Mouse (Mus musculus) effector memory CD4-positive, alpha-beta T cell, adult 7 months (primary cell): ENCODE measurements around the gene Cox5a. TPM values are rescaled to one million over a fixed set of nuclear protein-coding genes. Genes with fewer than 3 reads are reported as not detected.

ENCODE experiments used
- polyA plus RNA-seq: library from polyadenylated mRNA; unstranded; fragments of 100-300 nt; shearing (Covaris generic); gene quantifications from one replicate; pipeline ENCODE4 v1.2.1, GENCODE M21; 2017

The Cox5a gene
- polyA plus RNA-seq = 261 TPM

DNA sequence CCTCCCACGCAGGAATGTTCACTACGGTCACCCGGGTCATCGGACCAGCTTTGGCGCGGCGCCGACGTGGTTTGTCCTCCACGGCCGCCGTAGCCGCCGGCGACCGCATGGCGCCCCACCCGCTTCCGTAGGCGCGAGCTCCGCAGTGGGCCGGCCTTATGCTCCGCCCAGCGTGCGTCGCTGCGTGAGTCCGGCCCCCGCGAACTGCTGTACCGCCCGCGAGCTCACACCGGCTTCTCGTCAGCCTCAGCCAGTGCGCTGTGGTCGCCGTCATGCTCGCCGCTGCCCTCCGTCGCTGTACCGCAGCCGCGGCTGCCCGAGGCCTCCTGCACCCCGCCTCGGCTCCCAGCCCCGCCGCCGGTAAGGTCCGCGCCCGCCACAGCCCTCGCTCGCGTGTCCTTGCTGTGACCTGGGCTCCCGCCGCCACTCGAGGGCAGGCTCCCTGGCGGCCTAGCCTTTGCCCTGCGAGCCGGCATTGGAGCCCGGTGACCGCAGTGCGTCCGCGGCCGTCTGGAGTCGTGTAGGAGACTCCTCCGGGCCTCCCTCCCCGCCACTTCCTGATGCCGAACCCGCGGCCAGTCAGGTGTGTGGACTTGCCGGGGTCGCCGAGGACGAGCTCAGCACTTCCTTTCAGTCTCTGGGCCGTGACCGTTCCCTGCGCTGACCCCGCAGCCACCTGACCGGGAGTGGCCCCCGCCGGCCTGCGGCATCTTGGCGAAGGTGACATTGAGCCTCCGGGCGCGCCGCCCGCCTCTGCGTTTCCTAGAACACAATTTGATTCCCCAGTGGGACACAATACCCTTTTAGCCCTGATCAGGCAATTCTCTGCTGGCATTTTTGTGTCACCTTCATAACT is at the start of gene Cox5a:
Gene Cox5a, plus strand, starts transcription at position 219 of the 856 bp plus-strand sequence.

DNA sequence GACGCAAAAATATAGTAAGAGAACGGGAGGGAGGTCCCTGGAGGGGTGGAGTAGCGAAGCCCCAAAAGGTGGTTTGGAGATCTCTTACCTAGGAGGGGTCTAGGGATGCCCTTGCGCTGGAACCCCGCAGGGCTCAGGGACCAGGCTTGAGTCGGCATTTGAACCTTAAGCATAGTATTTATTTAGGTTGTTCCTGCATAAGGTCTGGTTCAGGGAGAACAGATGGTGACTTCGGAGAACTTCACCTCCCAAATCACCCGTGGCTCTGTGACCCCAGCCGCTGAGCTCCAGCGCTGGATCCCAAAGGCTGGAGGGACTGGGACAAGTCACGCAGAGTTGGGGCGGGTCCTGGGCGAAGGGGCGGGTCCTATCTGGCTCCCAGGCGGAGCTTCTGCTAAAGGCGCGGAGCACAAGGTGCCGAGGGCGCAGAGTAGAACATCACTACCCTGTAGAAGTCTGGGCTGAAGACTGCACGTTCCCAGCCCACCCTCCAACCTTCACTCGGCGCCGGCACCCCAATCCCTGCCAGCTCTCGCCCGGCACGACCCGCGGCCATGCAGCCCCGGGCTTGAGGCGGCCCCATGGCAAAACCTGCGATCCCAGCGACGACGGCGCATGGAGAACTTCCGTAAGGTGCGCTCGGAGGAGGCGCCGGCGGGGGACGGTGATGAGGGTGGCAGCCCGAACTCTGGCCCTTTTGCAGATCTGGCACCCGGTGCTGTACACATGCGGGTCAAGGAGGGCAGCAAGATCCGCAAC is 17.3 kb upstream of the Cox5a start, which contains the start of gene Rpp25:
Gene Rpp25, plus strand, starts transcription at position 405 of the 759 bp plus-strand sequence.

DNA sequence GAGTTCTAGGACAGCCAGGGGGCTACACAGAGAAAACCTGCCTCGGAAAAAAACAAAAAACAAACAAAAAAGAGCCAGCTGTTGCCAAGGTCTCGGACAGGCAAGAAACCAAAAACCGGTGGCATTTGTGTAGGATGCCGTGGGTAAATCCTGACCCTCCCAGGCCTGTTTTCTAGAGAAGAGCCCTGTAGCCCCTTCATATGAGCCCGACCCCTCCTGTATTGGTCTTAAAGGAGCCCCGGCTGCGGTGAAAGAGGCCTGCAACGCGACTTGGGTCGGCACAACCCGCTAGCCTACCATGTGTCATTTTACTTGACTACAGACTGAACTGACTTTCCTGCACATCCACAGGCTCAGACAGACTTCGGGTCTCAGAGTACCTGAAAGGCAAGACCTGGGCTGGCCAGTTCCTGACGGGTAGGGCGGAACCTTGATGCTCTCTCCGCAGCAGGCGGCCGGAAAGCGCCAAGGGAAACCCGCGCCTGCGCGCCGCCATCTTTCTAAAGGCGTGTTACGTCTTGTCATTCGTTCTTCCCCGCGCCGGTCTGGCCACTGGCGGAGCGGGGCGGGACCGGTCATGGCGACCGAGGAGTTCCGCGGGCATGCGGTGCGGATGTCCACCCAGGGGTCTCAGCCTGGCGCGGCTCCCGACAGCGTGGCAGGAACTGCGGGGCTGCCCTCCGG is 16.1 kb downstream of the Cox5a start, which contains the start of gene Fam219b:
Gene Fam219b, plus strand, starts transcription at position 485 of the 684 bp plus-strand sequence.

GRCm38 (mm10) chr9:57552139-57552887 is 31.2 kb downstream of the Cox5a start, which contains the start of gene Mpi:
TSS of gene Mpi (minus strand) at chr9:57552763.

GRCm38 (mm10) chr9:57560861-57561710 is 40.0 kb downstream of the Cox5a start, which contains the start of gene Scamp2:
TSS of gene Scamp2 (plus strand) at chr9:57560943.

Other genes with a start within 250 kb of the Cox5a start
- 85.0 TPM for gene Ppcdc, start 81.2 kb upstream of the Cox5a start, polyA plus RNA-seq
- 0.30 TPM for gene Scamp5, start 53.2 kb upstream of the Cox5a start, polyA plus RNA-seq
- gene Rpp25, start 17.2 kb upstream of the Cox5a start, polyA plus RNA-seq = not detected
- 11.2 TPM for gene Fam219b, start 16.3 kb downstream of the Cox5a start, polyA plus RNA-seq
- gene Mpi, start 31.5 kb downstream of the Cox5a start, polyA plus RNA-seq = 8.5 TPM
- gene Scamp2, start 39.7 kb downstream of the Cox5a start, polyA plus RNA-seq = 77.3 TPM
- 33.8 TPM for gene Ulk3, start 68.2 kb downstream of the Cox5a start, polyA plus RNA-seq
- gene Cplx3, start 85.0 kb downstream of the Cox5a start, polyA plus RNA-seq = not detected
- not detected for gene Lman1l, start 99.5 kb downstream of the Cox5a start, polyA plus RNA-seq
- 81.2 TPM for gene Csk, start 132.4 kb downstream of the Cox5a start, polyA plus RNA-seq
- gene Cyp1a2, start 162.4 kb downstream of the Cox5a start, polyA plus RNA-seq = not detected
- gene Cyp1a1, start 166.7 kb downstream of the Cox5a start, polyA plus RNA-seq = not detected
- gene Edc3, start 187.3 kb downstream of the Cox5a start, polyA plus RNA-seq = 24.8 TPM
- 219 TPM for gene Clk3, start 244.6 kb downstream of the Cox5a start, polyA plus RNA-seq